Mouse (Mus musculus) activated CD4-positive, CD25-positive, alpha-beta regulatory T cell, adult 4 months (primary cell): ENCODE results near the gene Gm20458. TPM values are rescaled to one million over a fixed set of nuclear protein-coding genes. Genes with fewer than 3 reads are reported as not detected.

Source experiments
- polyA plus RNA-seq, 2 experiments: library from polyadenylated mRNA; unstranded; fragments of 100-300 nt; shearing (Covaris generic); gene quantifications; one replicate each; pipeline ENCODE4 v1.2.1; 2017

Gm20458 gene
- polyA plus RNA-seq, 2 experiments from 2014 or later: 3.7 TPM; not detected in 1

Other genes starting within 250 kb of the Gm20458 start
- gene Wfdc15b, start 239.3 kb upstream of the Gm20458 start, polyA plus RNA-seq: not detected
- gene Svs2, start 222.5 kb upstream of the Gm20458 start, polyA plus RNA-seq: not detected
- gene Svs3b, start 204.3 kb upstream of the Gm20458 start, polyA plus RNA-seq: not detected
- gene Svs4, start 182.5 kb upstream of the Gm20458 start, polyA plus RNA-seq: not detected
- not detected for gene Svs3a, start 171.7 kb upstream of the Gm20458 start, polyA plus RNA-seq
- not detected for gene Svs6, start 144.2 kb upstream of the Gm20458 start, polyA plus RNA-seq
- not detected for gene Svs5, start 128.2 kb upstream of the Gm20458 start, polyA plus RNA-seq
- gene Slpi, start 71.9 kb upstream of the Gm20458 start, polyA plus RNA-seq: 1 to 10 TPM; 3.4 to 4.2 TPM
- not detected for gene Rbpjl, start 57.8 kb upstream of the Gm20458 start, polyA plus RNA-seq
- under 1 TPM in 1 of 2 experiments, not detected in 1; 0.32 TPM for gene Matn4, start 55.8 kb upstream of the Gm20458 start, polyA plus RNA-seq
- gene Sdc4, start 17.1 kb upstream of the Gm20458 start, polyA plus RNA-seq: 10 to 100 TPM; 13.8 to 23.7 TPM
- gene Sys1, start 4.0 kb upstream of the Gm20458 start, polyA plus RNA-seq: 10 to 100 TPM; 29.7 to 33.4 TPM
- gene Trp53tg5, start 12.8 kb downstream of the Gm20458 start, polyA plus RNA-seq: under 1 TPM in 1 of 2 experiments, not detected in 1; 0.37 TPM
- gene Dbndd2, start 25.1 kb downstream of the Gm20458 start, polyA plus RNA-seq: 1 to 10 TPM; 2.1 to 6.8 TPM
- 10 to 100 TPM; 19.6 to 47.7 TPM for gene Pigt, start 36.6 kb downstream of the Gm20458 start, polyA plus RNA-seq
- gene Wfdc2, start 101.4 kb downstream of the Gm20458 start, polyA plus RNA-seq: not detected
- not detected for gene Spint3, start 112.5 kb downstream of the Gm20458 start, polyA plus RNA-seq
- not detected for gene Wfdc6a, start 124.5 kb downstream of the Gm20458 start, polyA plus RNA-seq
- gene Eppin, start 132.6 kb downstream of the Gm20458 start, polyA plus RNA-seq: not detected
- gene Wfdc6b, start 152.6 kb downstream of the Gm20458 start, polyA plus RNA-seq: not detected
- not detected for gene Wfdc8, start 152.7 kb downstream of the Gm20458 start, polyA plus RNA-seq
- not detected for gene Wfdc16, start 177.8 kb downstream of the Gm20458 start, polyA plus RNA-seq
- gene Wfdc10, start 195.1 kb downstream of the Gm20458 start, polyA plus RNA-seq: not detected
- gene Wfdc9, start 195.6 kb downstream of the Gm20458 start, polyA plus RNA-seq: not detected
- not detected for gene Wfdc11, start 213.1 kb downstream of the Gm20458 start, polyA plus RNA-seq
- gene Wfdc13, start 224.1 kb downstream of the Gm20458 start, polyA plus RNA-seq: not detected
- not detected for gene Spint4, start 237.5 kb downstream of the Gm20458 start, polyA plus RNA-seq